Mouse (Mus musculus) left cerebral cortex, adult 6 months (tissue): ENCODE results near the gene Mcl1. TPM values are rescaled to one million over a fixed set of nuclear protein-coding genes. Genes with fewer than 3 reads are reported as not detected.

Source experiments
- long read RNA-seq, 2 experiments: library from polyadenylated mRNA; unstranded; transcript quantifications; one replicate each; pipeline ENCODE4 v2.0.0; 2019 to 2020
- polyA plus RNA-seq: library from polyadenylated mRNA; unstranded; fragments of <200 nt; fragmentation: Nextera tagmentation; gene quantifications from 2 replicates; pipeline ENCODE4 v1.2.3, GENCODE M21; 2021

The Mcl1 gene
- 5.6 and 7.1 TPM in 2 replicates for polyA plus RNA-seq
- long read RNA-seq, experiment 1, transcript Mcl1-201 (3 exons, 3,418 nt): major isoform, 30 of 55 reads
- long read RNA-seq, experiment 1, partial matches to known transcripts: 24 of 55 reads
- long read RNA-seq, experiment 1, other reads (novel, unspliced or antisense): 1 of 55 reads
- long read RNA-seq, experiment 2, transcript Mcl1-201 (3 exons, 3,418 nt): major isoform, 7 of 16 reads
- long read RNA-seq, experiment 2, partial matches to known transcripts: 1 of 16 reads
- long read RNA-seq, experiment 2, other reads (novel, unspliced or antisense): 8 of 16 reads

GRCm38 (mm10) chr3:95658236-95658867 lies at the start of gene Mcl1:
Mcl1 (plus strand) TSS chr3:95658788.

GRCm38 (mm10) chr3:95624628-95625503 lies 33.7 kb upstream of the Mcl1 start, which contains the start of gene Ensa:
Ensa (plus strand) TSS chr3:95624993.

GRCm38 (mm10) chr3:95687524-95688421 lies 29.2 kb downstream of the Mcl1 start, which contains the start of gene Adamtsl4:
Adamtsl4 (minus strand) TSS chr3:95687917.

Other genes with a start within 250 kb of the Mcl1 start
- 3.6 and 3.9 TPM in 2 replicates for gene Arnt, start 224.4 kb upstream of the Mcl1 start, polyA plus RNA-seq
- 3.8 and 4.4 TPM in 2 replicates for gene Ctsk, start 159.5 kb upstream of the Mcl1 start, polyA plus RNA-seq
- gene Ctss, start 132.0 kb upstream of the Mcl1 start, polyA plus RNA-seq: 134 and 150 TPM in 2 replicates
- gene Hormad1, start 99.1 kb upstream of the Mcl1 start, polyA plus RNA-seq: not detected in 2 replicates
- 8.8 and 9.1 TPM in 2 replicates for gene Golph3l, start 69.9 kb upstream of the Mcl1 start, polyA plus RNA-seq
- 289 and 317 TPM in 2 replicates for gene Ensa, start 33.8 kb upstream of the Mcl1 start, polyA plus RNA-seq
- gene Adamtsl4, start 29.1 kb downstream of the Mcl1 start, polyA plus RNA-seq: 2.8 and 4.0 TPM in 2 replicates
- 4.7 and 5.8 TPM in 2 replicates for gene Ecm1, start 80.8 kb downstream of the Mcl1 start, polyA plus RNA-seq
- gene Tars2, start 101.4 kb downstream of the Mcl1 start, polyA plus RNA-seq: 23.7 and 29.0 TPM in 2 replicates
- gene Rprd2, start 160.1 kb downstream of the Mcl1 start, polyA plus RNA-seq: 29.7 and 41.0 TPM in 2 replicates
- gene Prpf3, start 197.1 kb downstream of the Mcl1 start, polyA plus RNA-seq: 9.0 and 9.1 TPM in 2 replicates
- gene Mrps21, start 212.7 kb downstream of the Mcl1 start, polyA plus RNA-seq: 668 and 693 TPM in 2 replicates
- 12.7 and 22.7 TPM in 2 replicates for gene Ciart, start 223.5 kb downstream of the Mcl1 start, polyA plus RNA-seq
- gene BC028528, start 233.2 kb downstream of the Mcl1 start, polyA plus RNA-seq: 10.3 and 13.7 TPM in 2 replicates
- gene Aph1a, start 235.2 kb downstream of the Mcl1 start, polyA plus RNA-seq: 37.8 and 53.1 TPM in 2 replicates
- gene Car14, start 245.9 kb downstream of the Mcl1 start, polyA plus RNA-seq: 10.7 and 14.9 TPM in 2 replicates